Mouse (Mus musculus): ENCODE measurements around the gene Ccdc61.

The Ccdc61 gene

DNA sequence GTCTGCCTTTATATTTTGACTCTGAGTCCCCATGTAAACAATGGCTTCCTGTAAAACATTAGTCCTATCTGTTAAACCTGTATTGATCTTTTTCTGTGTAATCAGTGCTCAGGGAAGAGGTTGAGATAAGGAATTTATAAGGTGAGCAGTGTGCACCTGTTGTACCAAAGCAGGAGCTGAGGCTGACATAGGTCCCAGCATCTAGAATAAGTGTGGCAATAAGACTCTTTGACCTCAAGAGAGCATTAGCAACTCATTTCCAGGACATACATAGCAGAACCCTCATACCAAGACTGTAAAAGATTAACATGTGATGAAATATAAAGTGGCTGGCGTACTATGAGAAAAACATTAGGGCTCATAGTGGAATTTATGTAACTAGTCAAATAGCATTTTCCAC lies 61.8 kb downstream of the Ccdc61 start:
- DNase-seq = no peak

DNA sequence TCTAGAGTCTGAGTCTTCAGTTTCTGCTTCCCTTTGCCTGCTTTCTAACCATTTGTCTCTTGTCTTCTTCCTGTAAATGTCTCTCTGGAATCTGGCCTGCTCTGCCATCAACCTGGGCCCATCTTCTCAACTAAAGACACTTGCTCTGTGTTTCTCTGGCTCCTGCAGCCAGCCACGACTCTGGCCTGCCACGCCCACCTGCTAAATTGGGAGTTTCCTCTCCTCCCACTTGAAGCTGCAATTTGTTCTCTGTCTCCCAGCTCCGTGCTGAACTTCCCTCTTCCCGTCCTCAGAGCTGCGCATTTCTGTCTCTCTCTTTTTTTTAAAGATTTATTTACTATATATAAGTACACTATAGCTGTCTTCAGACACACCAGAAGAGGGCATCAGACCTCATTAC lies 65.4 kb downstream of the Ccdc61 start:
- DNase-seq = peak; percentile 9

DNA sequence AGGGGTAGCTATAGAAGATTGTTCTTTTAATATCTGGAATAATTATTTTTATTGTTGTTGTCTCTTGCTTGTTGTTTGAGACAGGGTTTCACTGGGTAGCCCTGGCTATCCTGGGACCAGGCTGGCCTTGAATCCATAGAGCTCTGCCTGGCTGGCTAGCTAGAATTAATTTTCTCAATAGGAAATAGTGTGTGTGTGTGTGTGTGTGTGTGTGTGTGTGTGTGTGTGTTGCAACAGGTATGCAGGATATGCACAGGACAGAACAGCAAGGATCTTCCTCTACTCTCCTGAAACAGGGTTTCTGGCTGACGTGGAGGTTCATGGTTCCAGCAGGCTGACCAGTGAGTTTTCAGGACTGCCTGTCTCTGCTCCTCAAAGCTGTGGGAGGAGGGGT lies 69.0 kb downstream of the Ccdc61 start:
- DNase-seq = peak; percentile 14
